Mouse (Mus musculus) cortical plate, adult 2 months (tissue): ENCODE results near the gene Rac2.

Experiments used
- CTCF ChIP-seq: fragments of 200-500 bp; IDR thresholded peaks from 2 replicates; pipeline ENCODE4 v1.5.1; 2011; ENCODE audit warnings: mild to moderate bottlenecking, control low read depth, low read length; ENCODE audit not compliant: insufficient read depth; ENCODE audit errors: extremely low read depth
- POLR2A ChIP-seq: fragments of 200-500 bp; IDR thresholded peaks from 2 replicates; pipeline ENCODE4 v1.6.1; 2011; ENCODE audit warnings: mild to moderate bottlenecking, low read length, control low read depth; ENCODE audit not compliant: insufficient read depth; ENCODE audit errors: extremely low read depth

- no peak for TF ChIP-seq CTCF
- no peak for TF ChIP-seq POLR2A
These were observed 52.4 kb downstream of the Rac2 start for GRCm38 (mm10) chr15:78520112-78520715.
